Mouse (Mus musculus) forebrain, embryonic 11.5 days (tissue): ENCODE results near the gene Hoxb4. TPM values are rescaled to one million over a fixed set of nuclear protein-coding genes. Genes with fewer than 3 reads are reported as not detected.

Experiments
- ATAC-seq: fragments of 200-750 bp; cut with Nextera tagmentation; replicated peaks from 2 replicates; pipeline ENCODE4 v1.8.0; 2017; ENCODE audit warnings: moderate TSS enrichment; ENCODE audit not compliant: low FRiP score
- DNase-seq: peaks from one replicate; pipeline ENCODE4 v3.0.0-alpha.2; 2017; ENCODE audit warnings: low spot score
- H3K27ac ChIP-seq: fragments of 300-500 bp; sonication (generic); 2 replicates; pipeline ENCODE4 v1.5.1; 2014; ENCODE audit warnings: low read depth, low read length
- H3K27me3 ChIP-seq: fragments of 300-500 bp; sonication (generic); 2 replicates; pipeline ENCODE4 v1.6.1; 2014; ENCODE audit warnings: mild to moderate bottlenecking, low read length, mixed read lengths; ENCODE audit not compliant: control insufficient read depth, insufficient read depth
- H3K36me3 ChIP-seq: fragments of 300-500 bp; sonication (generic); 2 replicates; pipeline ENCODE4 v1.6.1; 2014; ENCODE audit warnings: mild to moderate bottlenecking, low read length, moderate library complexity, mixed read lengths; ENCODE audit not compliant: control insufficient read depth, insufficient read depth
- H3K4me1 ChIP-seq: fragments of 300-500 bp; sonication (generic); replicated peaks from 2 replicates; pipeline ENCODE4 v1.6.1; 2014; ENCODE audit warnings: low read length, mixed read lengths; ENCODE audit not compliant: control insufficient read depth, insufficient read depth
- H3K4me2 ChIP-seq: fragments of 300-500 bp; sonication (generic); 2 replicates; pipeline ENCODE4 v1.6.1; 2014; ENCODE audit warnings: low read depth, mild to moderate bottlenecking, low read length, moderate library complexity, mixed read lengths; ENCODE audit not compliant: severe bottlenecking
- H3K4me3 ChIP-seq: fragments of 300-500 bp; sonication (generic); 2 replicates; pipeline ENCODE4 v1.5.1; 2014; ENCODE audit warnings: low read depth, low read length
- H3K9ac ChIP-seq: fragments of 300-500 bp; sonication (generic); 2 replicates; pipeline ENCODE4 v1.6.1; 2014; ENCODE audit warnings: low read length
- H3K9me3 ChIP-seq: fragments of 300-500 bp; sonication (generic); 2 replicates; pipeline ENCODE4 v1.6.1; 2016; ENCODE audit warnings: low read length, mixed read lengths; ENCODE audit not compliant: control insufficient read depth
- WGBS: fragments of 180-500 bp; shearing (Covaris S2); extraction: QIAGEN DNeasy Blood & Tissue Kit; methylation state at CpG from one replicate; pipeline ENCODE4 v1.1.7; 2014; 5-methylcytosine and 5-hydroxymethylcytosine counted together
- polyA plus RNA-seq: library from polyadenylated mRNA; unstranded; fragments of >200 nt; fragmentation: Nextera tagmentation; extraction: Ambion mirVana; gene quantifications from 2 replicates; pipeline ENCODE4 v1.2.1, GENCODE M21; 2014

Hoxb4 gene
- not detected in 2 replicates for polyA plus RNA-seq

DNA sequence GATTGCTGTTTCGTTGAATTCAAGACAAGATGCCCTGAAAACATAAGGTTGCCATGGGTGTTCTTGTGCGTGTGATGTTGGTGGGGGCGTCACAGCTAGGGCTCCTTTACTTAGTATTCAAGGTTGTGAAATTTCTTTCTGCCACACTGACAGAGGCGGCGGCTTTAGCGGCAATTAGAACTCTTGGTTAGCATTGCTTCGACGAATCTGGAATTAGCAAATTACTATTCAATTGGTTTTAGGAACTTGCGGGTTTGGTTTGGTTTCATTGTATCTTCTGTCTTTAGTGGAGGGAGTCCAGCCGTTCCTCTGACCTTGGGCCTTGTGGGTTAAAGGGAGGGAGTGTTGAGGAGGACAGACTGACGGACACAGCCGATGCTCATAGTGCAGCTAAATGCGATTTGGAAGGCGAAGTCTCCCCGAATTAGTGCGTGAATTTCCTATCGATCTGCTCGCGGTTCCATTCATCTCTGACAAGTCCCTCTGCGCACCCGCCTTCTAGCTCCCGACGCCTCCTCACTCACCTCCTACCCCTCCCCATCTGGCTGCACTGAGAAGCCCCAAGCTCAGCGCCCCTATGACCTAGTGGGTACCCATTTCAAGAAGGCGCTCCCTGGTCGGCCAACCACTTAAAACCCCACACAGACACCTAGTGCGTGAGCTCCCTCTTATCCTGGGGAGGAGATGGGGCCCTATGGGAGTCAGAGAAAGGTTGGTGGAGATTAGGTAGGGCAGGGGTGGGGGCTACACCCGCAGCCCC lies at the start of gene Hoxb4:
TSS of gene Hoxb4 (plus strand) at position 660 of the 760 bp plus-strand sequence.
- ATAC-seq: no peak
- Histone ChIP-seq H3K27me3 (peaks cover 100% of the 10 kb centered on the region), H3K9ac (no peak within 1 kb of the TSS), H3K4me2 (peak within 1 kb of the TSS; percentile 44; the same call in 1 of the 2 replicates), H3K4me3 (peak within 1 kb of the TSS; percentile 24), H3K9me3 (no peaks in the 10 kb centered on the region), H3K4me1 (peaks cover 5% of the 10 kb centered on the region), H3K36me3 (no peaks in the 10 kb centered on the region), H3K27ac (no peak within 1 kb of the TSS)
- no peak for DNase-seq
- 1% methylated on average over 28 of the region's 28 CpGs for WGBS

DNA sequence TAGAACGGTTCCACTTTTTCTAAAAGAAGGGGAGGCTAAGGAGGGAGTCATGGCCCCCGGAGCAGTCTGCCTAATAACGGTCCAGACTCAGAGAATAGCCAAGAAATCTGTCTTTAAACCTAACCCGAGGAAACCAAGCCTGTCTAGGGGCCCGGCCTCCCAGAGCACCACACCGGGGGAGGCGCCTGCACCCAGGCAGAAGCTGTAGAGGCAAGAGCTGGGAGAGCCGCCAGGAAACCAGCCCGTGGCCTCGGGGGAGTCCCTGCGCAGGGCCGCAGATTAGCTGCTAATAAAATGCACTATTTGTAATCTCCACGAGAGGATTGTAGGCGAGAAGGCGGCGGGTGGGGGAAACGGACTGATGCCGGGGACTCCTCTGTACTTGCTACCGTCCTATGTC lies 48.2 kb upstream of the Hoxb4 start:
- no peak for ATAC-seq

DNA sequence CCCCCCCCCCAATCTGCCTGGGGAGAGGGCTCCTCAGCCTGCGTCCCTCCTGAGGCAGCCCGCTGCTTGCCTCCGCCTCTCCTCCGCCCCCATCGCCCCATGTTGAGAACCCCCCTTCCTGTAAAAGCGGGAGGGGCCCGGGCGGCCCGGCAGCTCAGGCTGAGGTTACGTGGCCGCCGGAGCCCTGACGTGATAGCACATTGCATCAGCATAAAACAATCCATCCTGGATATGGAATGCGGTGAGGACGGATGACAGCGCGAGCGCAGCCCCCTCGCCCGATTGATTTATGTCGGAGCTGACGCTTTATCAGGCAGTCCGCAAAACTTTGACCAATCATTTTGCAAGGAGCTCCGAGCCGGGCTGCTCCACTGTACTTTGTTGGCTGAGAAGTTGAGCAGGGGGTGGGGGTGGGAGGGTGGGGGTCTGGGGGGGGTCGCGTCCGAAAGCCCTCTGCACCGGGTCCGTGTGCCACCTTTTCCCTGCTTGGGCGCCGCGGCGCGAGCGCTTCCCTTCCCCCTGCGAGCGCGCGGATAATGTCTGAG lies 47.0 kb upstream of the Hoxb4 start, which contains the start of gene Hoxb9:
TSS of gene Hoxb9 (plus strand) at position 462 of the 545 bp plus-strand sequence.
- no peaks in the 10 kb centered on the region for H3K36me3 ChIP-seq
- H3K4me1 ChIP-seq: 0 out of 2 replicates have a peak, but pooled peaks cover 5% of the 10 kb centered on the region
- no peak for ATAC-seq
- no peak within 1 kb of the TSS for H3K9ac ChIP-seq
- H3K9me3 ChIP-seq: no peaks in the 10 kb centered on the region
- no peak within 1 kb of the TSS for H3K4me3 ChIP-seq
- under 1% methylated on average over 40 of the region's 40 CpGs for WGBS
- H3K27ac ChIP-seq: no peak within 1 kb of the TSS
- no peak within 1 kb of the TSS for H3K4me2 ChIP-seq
- H3K27me3 ChIP-seq: peaks cover 98% of the 10 kb centered on the region
- DNase-seq: no peak

More for the DNA sequence above, 48.2 kb upstream of the Hoxb4 start:
- WGBS: under 1% methylated on average over 19 of the region's 19 CpGs
- Histone ChIP-seq H3K4me2 (no peak overlapping the region), H3K27me3 (peaks cover 97% of the 10 kb centered on the region), H3K4me1 (0 out of 2 replicates have a peak, but pooled peaks cover 5% of the 10 kb centered on the region), H3K36me3 (no peaks in the 10 kb centered on the region), H3K9ac (no peak overlapping the region), H3K27ac (no peak overlapping the region), H3K4me3 (no peak overlapping the region), H3K9me3 (no peaks in the 10 kb centered on the region)
- DNase-seq: no peak

DNA sequence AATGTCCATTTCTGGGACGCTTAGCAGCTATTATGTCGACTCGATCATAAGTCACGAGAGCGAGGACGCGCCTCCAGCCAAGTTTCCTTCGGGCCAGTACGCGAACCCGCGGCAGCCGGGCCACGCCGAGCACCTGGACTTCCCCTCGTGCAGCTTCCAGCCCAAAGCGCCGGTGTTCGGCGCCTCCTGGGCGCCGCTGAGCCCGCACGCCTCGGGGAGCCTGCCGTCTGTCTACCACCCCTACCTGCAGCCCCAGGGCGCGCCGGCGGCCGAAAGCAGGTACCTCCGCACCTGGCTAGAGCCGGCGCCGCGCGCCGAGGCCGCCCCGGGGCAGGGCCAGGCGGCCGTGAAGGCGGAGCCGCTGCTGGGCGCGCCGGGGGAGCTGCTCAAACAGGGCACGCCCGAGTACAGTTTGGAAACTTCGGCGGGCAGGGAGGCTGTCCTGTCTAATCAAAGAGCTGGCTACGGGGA lies 46.5 kb upstream of the Hoxb4 start:
- Histone ChIP-seq H3K4me2 (no peak overlapping the region), H3K27me3 (peaks cover 98% of the 10 kb centered on the region), H3K27ac (no peak overlapping the region), H3K36me3 (no peaks in the 10 kb centered on the region), H3K9me3 (no peaks in the 10 kb centered on the region), H3K4me3 (no peak overlapping the region), H3K9ac (no peak overlapping the region), H3K4me1 (0 out of 2 replicates have a peak, but pooled peaks cover 5% of the 10 kb centered on the region)
- no peak for ATAC-seq
- WGBS: under 1% methylated on average over 52 of the region's 52 CpGs
- no peak for DNase-seq

DNA sequence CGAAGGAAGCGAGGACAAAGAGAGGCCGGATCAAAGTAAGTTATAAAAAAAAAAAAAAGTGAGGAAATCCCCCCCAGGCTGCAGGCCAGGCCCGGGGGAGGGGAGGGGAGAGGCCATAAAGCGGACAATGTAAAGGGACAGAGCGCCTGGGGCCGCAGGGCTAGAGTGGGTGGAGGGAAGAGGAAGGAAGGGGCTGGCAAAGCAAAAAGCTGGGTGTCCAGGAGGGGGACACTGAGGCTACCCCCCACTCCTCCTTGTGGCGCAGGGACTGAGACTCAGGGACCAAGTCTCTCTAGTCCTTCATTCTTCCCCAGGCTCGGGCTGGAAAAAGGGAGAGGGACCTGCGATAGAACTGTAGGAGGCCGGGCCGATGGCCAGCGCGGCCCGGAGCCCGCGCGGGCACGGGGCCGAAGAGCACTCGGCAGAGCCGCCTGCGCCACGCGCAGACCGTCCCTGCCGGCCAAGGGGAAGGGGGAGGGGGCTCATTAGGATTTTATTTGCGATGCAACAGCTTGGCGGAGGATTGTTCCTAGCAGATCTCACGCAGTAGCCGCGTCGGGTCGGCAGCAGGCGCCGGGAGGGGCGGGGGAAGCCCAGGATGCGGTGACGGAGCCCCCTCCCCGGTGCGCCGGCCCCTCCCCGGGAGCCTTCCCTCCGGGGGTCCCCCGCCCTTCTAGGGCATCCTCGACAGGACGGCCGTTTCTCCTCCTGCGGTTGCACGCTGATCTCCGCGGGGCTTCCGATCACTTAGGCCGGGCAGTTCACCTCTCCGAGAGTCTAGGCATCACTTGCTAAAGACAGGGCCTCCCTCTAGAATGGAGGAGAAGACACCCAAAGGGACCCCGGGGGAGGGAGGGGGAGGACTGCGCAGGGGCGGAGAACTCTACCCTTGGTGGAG lies 45.8 kb upstream of the Hoxb4 start:
- Histone ChIP-seq H3K27ac (no peak overlapping the region), H3K4me2 (no peak overlapping the region), H3K9ac (no peak overlapping the region), H3K27me3 (peaks cover 98% of the 10 kb centered on the region), H3K4me1 (0 out of 2 replicates have a peak, but pooled peaks cover 5% of the 10 kb centered on the region), H3K9me3 (no peaks in the 10 kb centered on the region), H3K4me3 (no peak overlapping the region), H3K36me3 (no peaks in the 10 kb centered on the region)
- no peak for ATAC-seq
- WGBS: under 1% methylated on average over 58 of the region's 58 CpGs
- DNase-seq: no peak

DNA sequence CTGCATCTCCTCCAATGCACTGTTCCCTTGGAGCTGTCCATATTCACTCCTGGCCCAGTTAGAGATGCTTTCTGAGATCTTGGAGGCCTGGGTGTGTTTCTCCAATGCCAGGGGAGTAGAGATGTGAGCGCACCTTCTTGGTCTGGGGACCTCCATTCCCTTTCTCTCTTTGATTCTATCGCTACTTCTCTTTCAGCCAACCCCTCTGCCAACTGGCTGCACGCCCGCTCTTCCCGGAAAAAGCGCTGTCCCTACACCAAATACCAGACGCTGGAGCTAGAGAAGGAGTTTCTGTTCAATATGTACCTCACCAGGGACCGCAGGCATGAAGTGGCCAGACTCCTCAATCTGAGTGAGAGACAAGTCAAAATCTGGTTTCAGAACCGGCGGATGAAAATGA lies 43.6 kb upstream of the Hoxb4 start:
- Histone ChIP-seq H3K9ac (no peak overlapping the region), H3K27ac (no peak overlapping the region), H3K9me3 (no peaks in the 10 kb centered on the region), H3K4me2 (no peak overlapping the region), H3K4me3 (no peak overlapping the region), H3K36me3 (no peaks in the 10 kb centered on the region), H3K4me1 (0 out of 2 replicates have a peak, but pooled peaks cover 5% of the 10 kb centered on the region), H3K27me3 (peaks cover 99% of the 10 kb centered on the region)
- DNase-seq: no peak
- ATAC-seq: no peak
- 3% methylated on average over 10 of the region's 10 CpGs for WGBS

DNA sequence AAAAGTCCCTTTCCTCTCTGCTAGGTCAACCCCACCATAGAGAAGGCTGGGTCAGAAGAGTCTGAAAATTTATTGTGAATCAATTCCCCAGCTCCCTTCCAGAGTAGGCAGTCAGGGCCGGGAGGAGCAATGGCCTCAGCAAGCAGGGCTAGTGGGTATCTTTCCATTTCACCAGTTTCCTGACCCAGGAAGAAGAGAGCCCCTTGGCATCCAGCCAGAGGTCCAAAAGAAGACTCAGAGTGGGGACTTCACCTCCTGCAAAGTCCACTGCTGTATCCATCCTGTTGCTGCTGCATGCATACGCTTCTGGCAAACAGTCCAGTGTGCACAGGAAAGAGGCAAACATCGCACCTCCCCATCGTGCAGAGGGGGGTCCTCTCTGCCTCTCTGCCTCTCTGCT lies 42.2 kb upstream of the Hoxb4 start:
- Histone ChIP-seq H3K4me1 (0 out of 2 replicates have a peak, but pooled peaks cover 5% of the 10 kb centered on the region), H3K9me3 (no peaks in the 10 kb centered on the region), H3K4me3 (no peak overlapping the region), H3K27ac (no peak overlapping the region), H3K27me3 (peaks cover 99% of the 10 kb centered on the region), H3K9ac (no peak overlapping the region), H3K36me3 (no peaks in the 10 kb centered on the region), H3K4me2 (no peak overlapping the region)
- ATAC-seq (no peak), DNase-seq (no peak)
- WGBS: 8% methylated on average over 4 of the region's 4 CpGs
